Mouse (Mus musculus) kidney, embryonic 14.5 days (tissue): ENCODE results near the gene Fam163b. TPM values are rescaled to one million over a fixed set of nuclear protein-coding genes. Genes with fewer than 3 reads are reported as not detected.

ENCODE experiments used
- ATAC-seq: fragments of 200-750 bp; cut with Nextera tagmentation; 2 replicates; pipeline ENCODE4 v1.8.0; 2017; ENCODE audit warnings: moderate number of reproducible peaks, mild to moderate bottlenecking, moderate TSS enrichment, moderate library complexity; ENCODE audit not compliant: low FRiP score, low TSS enrichment
- H3K27ac ChIP-seq: fragments of 300-500 bp; sonication (generic); 2 replicates; pipeline ENCODE4 v1.5.1; 2014; ENCODE audit warnings: low read depth, mild to moderate bottlenecking, low read length, moderate library complexity, mixed read lengths
- H3K27me3 ChIP-seq: fragments of 300-500 bp; sonication (generic); 2 replicates; pipeline ENCODE4 v1.6.1; 2014; ENCODE audit warnings: mild to moderate bottlenecking, low read length; ENCODE audit not compliant: control insufficient read depth, insufficient read depth
- H3K36me3 ChIP-seq: fragments of 300-500 bp; sonication (generic); 2 replicates; pipeline ENCODE4 v1.6.1; 2014; ENCODE audit warnings: low read length, mixed read lengths; ENCODE audit not compliant: control insufficient read depth, insufficient read depth
- H3K4me1 ChIP-seq: fragments of 300-500 bp; sonication (generic); 2 replicates; pipeline ENCODE4 v1.6.1; 2014; ENCODE audit warnings: low read length, mixed read lengths; ENCODE audit not compliant: control insufficient read depth, insufficient read depth
- H3K4me2 ChIP-seq: fragments of 300-500 bp; sonication (generic); replicated peaks from 2 replicates; pipeline ENCODE4 v1.6.1; 2014; ENCODE audit warnings: low read depth, mild to moderate bottlenecking, low read length
- H3K4me3 ChIP-seq: fragments of 300-500 bp; sonication (generic); 2 replicates; pipeline ENCODE4 v1.5.1; 2014; ENCODE audit warnings: mild to moderate bottlenecking, low read length
- H3K9ac ChIP-seq: fragments of 300-500 bp; sonication (generic); 2 replicates; pipeline ENCODE4 v1.6.1; 2014; ENCODE audit warnings: low read depth, mild to moderate bottlenecking, low read length, moderate library complexity
- H3K9me3 ChIP-seq: fragments of 300-500 bp; sonication (generic); 2 replicates; pipeline ENCODE4 v1.6.1; 2016; ENCODE audit warnings: low read length; ENCODE audit not compliant: control insufficient read depth
- WGBS: fragments of 180-500 bp; shearing (Covaris S2); extraction: QIAGEN DNeasy Blood & Tissue Kit; methylation state at CpG from one replicate; pipeline ENCODE4 v1.1.7; 2014; 5-methylcytosine and 5-hydroxymethylcytosine counted together
- polyA plus RNA-seq: library from polyadenylated mRNA; unstranded; fragments of >200 nt; fragmentation: Nextera tagmentation; extraction: Ambion mirVana; gene quantifications from 2 replicates; pipeline ENCODE4 v1.2.1, GENCODE M21; 2014

The Fam163b gene
- polyA plus RNA-seq, 1 experiment from 2014 or later, result not detected

DNA sequence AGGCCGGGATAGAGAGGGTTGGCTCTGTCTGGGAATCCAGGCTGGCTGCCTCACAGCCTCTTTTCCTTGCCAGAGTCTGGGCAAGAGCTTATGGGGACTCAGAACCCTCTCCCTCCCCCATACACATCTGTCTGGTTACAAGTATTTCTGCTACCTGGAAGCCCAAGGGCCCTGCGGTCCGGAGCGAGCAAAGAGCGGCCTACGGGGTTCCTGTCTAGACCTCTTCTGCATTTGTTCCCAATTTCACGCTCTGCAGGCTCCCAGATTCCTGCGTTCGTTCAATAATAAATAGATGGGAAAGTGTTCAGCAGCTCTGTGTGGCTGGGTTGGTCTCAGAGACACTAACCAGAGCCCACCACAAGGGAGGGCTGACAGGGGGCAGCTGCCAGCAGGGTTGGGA is 19.7 kb downstream of the Fam163b start:
- H3K4me3 ChIP-seq, result no peak overlapping the region
- no peaks in the 10 kb centered on the region for H3K27me3 ChIP-seq
- no peaks in the 10 kb centered on the region for H3K9me3 ChIP-seq
- no peak for ATAC-seq
- no peak overlapping the region for H3K9ac ChIP-seq
- WGBS, result 47% methylated on average over 9 of the region's 9 CpGs
- no peaks in the 10 kb centered on the region; the same call in 1 of the 2 replicates for H3K4me1 ChIP-seq
- H3K36me3 ChIP-seq, result no peaks in the 10 kb centered on the region
- H3K4me2 ChIP-seq, result no peak overlapping the region
- H3K27ac ChIP-seq, result no peak overlapping the region

DNA sequence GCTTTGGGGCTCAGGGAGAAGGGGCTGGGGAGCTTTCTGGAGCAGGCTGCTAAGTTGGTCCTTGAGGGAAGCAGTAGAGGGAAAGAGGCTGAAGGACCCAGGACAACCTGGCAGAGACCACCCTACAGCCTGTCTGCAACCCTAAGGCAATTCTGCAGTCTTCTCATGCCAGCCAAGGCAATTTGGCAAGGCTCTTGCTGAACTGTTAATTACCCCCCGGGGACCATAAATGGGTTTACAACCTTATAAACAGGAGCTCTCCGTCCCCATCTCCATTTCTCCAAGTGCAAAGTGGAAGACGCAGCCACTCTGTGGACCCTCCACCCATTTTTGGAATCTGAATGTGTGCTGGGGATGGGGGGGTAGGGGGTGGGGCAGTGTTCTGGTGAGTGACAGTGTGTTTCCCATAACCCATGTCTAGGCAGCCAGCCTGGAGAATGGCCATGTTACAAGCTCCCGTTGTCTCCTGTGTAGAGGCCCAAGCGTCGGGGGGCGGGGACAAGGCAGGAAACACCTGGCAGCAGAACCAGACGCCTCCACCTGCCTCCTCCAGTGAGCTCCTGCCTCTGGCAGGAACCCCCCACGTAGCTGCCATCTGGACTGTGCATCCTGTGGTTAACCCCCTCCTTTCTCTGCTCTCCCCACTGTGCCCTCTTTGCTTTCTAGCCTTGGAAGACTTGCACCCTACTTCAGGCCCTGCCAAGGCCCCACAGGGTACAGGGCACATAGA is 20.5 kb downstream of the Fam163b start:
- Histone ChIP-seq H3K4me3 (no peak overlapping the region), H3K27me3 (no peaks in the 10 kb centered on the region), H3K4me1 (no peaks in the 10 kb centered on the region; the same call in 1 of the 2 replicates), H3K9me3 (no peaks in the 10 kb centered on the region), H3K4me2 (no peak overlapping the region), H3K36me3 (no peaks in the 10 kb centered on the region), H3K27ac (no peak overlapping the region), H3K9ac (no peak overlapping the region)
- ATAC-seq, result no peak
- WGBS, result 9% methylated on average over 9 of the region's 9 CpGs

DNA sequence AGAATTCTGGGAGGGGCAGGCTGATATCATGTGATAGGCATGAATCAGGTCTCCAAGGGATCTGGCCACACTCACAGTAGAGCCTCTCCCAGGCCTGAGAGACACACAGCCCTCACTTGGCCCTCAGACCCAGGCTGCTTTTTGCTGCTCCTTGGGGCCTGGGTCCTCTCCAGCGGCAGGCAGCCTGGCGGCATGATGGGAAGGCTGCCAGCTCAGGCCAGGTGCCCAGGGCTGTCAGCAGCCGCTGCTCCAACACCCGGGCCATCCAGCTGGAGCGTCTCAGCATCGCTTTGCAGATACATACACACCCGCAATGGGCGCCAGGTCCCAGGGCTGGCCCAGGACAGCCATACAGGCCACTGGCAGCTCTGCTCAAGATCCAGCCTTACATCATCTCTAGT is 22.1 kb downstream of the Fam163b start:
- no peak for ATAC-seq
- no peaks in the 10 kb centered on the region for H3K36me3 ChIP-seq
- no peaks in the 10 kb centered on the region for H3K27me3 ChIP-seq
- H3K9ac ChIP-seq, result no peak overlapping the region
- no peak overlapping the region for H3K4me3 ChIP-seq
- WGBS, result 80% methylated on average over 8 of the region's 8 CpGs
- H3K9me3 ChIP-seq, result no peaks in the 10 kb centered on the region
- no peaks in the 10 kb centered on the region; the same call in 1 of the 2 replicates for H3K4me1 ChIP-seq
- H3K4me2 ChIP-seq, result no peak overlapping the region
- no peak overlapping the region for H3K27ac ChIP-seq

DNA sequence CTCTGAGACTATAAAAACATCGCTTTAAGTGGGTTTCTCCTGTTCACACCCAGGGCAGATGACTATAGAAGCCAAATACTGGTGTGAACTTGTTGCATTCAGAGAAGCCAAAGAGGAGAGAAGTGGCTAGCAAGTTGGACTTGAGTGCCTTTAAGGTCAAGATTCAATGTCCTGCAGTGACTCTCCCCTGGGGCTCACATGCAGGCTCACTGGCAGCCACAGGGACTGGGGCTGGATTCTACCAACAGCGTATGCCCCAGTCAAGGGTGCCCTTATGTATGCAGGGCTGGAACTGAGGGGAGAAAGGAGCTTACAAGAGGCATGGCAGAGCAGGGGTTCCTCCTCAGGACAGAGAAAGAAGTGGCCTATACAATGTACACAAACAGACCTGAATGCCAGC is 22.5 kb downstream of the Fam163b start:
- Histone ChIP-seq H3K4me1 (no peaks in the 10 kb centered on the region; the same call in 1 of the 2 replicates), H3K4me3 (no peak overlapping the region), H3K4me2 (no peak overlapping the region), H3K9ac (no peak overlapping the region), H3K9me3 (no peaks in the 10 kb centered on the region), H3K27me3 (no peaks in the 10 kb centered on the region), H3K36me3 (no peaks in the 10 kb centered on the region), H3K27ac (no peak overlapping the region)
- no peak for ATAC-seq
- WGBS, result 78% methylated on average over 2 of the region's 2 CpGs

DNA sequence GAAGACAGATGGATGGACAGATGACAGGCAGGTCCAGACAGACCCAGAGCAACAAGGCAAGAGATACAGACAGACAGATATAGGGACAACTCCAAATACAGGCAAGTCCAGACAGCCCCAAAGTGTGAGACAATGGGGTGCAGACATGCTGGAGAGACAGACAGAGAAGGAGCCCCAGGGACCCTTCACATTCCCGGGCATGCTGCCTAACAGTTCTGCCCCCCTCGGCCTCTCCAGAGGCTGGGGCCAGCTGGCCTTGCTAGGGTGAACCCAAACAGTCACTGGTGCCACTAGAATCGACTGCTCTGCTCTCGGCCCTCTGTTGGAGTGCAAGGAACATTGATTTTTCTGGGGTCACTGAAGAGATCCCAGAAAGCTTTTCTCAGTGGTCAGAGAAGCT is 23.8 kb downstream of the Fam163b start:
- ATAC-seq, result no peak
- no peaks in the 10 kb centered on the region for H3K27me3 ChIP-seq
- H3K4me2 ChIP-seq, result no peak overlapping the region
- H3K27ac ChIP-seq, result no peak overlapping the region
- H3K9ac ChIP-seq, result no peak overlapping the region
- H3K9me3 ChIP-seq, result no peaks in the 10 kb centered on the region
- H3K36me3 ChIP-seq, result no peaks in the 10 kb centered on the region
- H3K4me3 ChIP-seq, result no peak overlapping the region
- 46% methylated on average over 4 of the region's 4 CpGs for WGBS
- no peaks in the 10 kb centered on the region; the same call in 1 of the 2 replicates for H3K4me1 ChIP-seq

DNA sequence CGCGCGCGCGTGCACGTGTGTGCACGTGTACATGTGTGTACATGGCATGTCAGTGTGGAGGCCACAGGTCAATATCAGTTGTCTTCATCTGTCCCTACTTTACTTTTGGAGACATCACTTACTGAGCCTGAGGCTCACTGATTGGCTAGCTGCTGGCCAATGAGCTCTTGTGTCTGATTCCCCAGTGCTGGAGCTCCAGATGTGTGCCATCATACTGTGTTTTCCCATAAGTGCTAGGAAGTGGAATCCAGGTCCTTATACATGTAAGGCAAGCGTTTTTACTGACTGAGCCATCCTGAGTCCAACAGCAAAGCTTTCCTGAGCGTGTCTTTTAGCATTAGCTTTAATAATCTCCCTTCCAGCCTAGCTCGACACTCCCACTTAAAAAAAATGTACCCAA is 28.1 kb downstream of the Fam163b start:
- no peak overlapping the region for H3K27ac ChIP-seq
- H3K27me3 ChIP-seq, result no peaks in the 10 kb centered on the region
- no peak overlapping the region for H3K4me2 ChIP-seq
- ATAC-seq, result no peak
- H3K4me3 ChIP-seq, result no peak overlapping the region
- no peak overlapping the region for H3K9ac ChIP-seq
- no peaks in the 10 kb centered on the region for H3K36me3 ChIP-seq
- no peaks in the 10 kb centered on the region for H3K9me3 ChIP-seq
- 0 out of 2 replicates have a peak, but pooled peaks cover 3% of the 10 kb centered on the region for H3K4me1 ChIP-seq
- WGBS, result 84% methylated on average over 10 of the region's 10 CpGs

DNA sequence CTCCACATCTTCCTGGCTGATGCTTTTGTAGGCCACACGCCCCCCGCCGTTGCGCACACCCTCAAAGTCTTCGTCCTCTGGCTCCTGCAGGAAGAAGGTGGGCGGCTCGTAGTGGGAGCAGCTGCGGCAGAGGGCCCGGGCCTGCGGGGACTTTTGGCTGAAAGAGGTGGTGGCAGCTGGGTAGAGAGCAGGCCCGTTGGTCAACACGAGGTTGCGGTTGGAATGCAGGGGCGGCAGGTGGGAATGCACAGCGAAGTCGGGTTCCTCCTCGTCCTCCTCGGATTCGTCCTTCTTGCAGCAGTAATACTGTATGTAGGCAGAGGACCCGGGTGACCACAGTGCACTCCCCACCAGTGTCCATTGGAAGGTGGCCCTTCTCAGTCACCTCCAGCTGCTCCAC is 29.7 kb downstream of the Fam163b start:
- no peak for ATAC-seq
- 77% methylated on average over 20 of the region's 20 CpGs for WGBS
- Histone ChIP-seq H3K4me1 (0 out of 2 replicates have a peak, but pooled peaks cover 3% of the 10 kb centered on the region), H3K27ac (no peak overlapping the region), H3K9me3 (no peaks in the 10 kb centered on the region), H3K4me3 (no peak overlapping the region), H3K9ac (no peak overlapping the region), H3K4me2 (no peak overlapping the region), H3K27me3 (no peaks in the 10 kb centered on the region), H3K36me3 (no peaks in the 10 kb centered on the region)

DNA sequence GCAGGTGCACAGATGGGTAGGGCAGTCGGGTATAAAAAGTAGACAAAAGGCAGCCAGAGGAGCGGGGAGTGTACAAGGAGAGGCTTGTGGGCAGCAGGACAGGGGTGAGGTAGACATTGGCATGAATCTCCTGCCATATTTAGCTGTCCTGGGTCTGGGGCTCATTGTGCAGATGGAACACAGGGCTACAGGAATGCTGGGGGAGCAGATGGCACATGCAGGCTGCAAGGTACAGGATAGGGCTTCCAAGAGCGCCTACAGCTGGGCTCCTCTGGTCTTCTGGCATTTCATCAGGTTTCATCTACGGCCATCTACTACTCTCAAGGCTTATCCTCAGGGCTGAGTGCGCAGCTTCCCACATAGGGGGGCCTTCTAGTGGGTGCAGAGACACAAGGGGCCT is 33.2 kb downstream of the Fam163b start:
- WGBS, result 87% methylated on average over 5 of the region's 5 CpGs
- H3K9ac ChIP-seq, result no peak overlapping the region
- ATAC-seq, result no peak
- H3K36me3 ChIP-seq, result no peaks in the 10 kb centered on the region
- no peak overlapping the region for H3K27ac ChIP-seq
- no peak overlapping the region for H3K4me2 ChIP-seq
- no peaks in the 10 kb centered on the region for H3K9me3 ChIP-seq
- H3K4me3 ChIP-seq, result no peak overlapping the region
- 0 out of 2 replicates have a peak, but pooled peaks cover 3% of the 10 kb centered on the region for H3K4me1 ChIP-seq
- no peaks in the 10 kb centered on the region for H3K27me3 ChIP-seq

DNA sequence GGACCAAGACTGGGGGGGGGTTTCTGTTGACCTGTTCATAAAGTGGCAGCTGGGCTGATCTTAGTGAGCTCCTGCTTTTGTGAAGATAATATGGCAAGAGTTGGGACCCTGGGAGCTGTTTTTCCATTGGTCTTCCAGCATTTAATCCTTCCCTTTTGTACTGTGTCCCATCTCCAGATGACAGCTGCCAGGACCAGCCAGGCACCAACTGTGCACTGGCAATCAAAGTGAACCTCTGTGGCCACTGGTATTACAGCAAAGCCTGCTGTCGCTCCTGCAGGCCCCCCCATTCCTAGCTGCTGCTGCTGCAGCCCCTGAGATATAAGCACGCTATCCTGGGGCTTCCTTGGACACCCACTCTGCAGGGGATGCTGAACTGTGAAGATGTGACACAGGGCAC is 34.1 kb downstream of the Fam163b start:
- Histone ChIP-seq H3K36me3 (no peaks in the 10 kb centered on the region), H3K4me3 (no peak overlapping the region), H3K4me1 (0 out of 2 replicates have a peak, but pooled peaks cover 3% of the 10 kb centered on the region), H3K4me2 (no peak overlapping the region), H3K9me3 (no peaks in the 10 kb centered on the region), H3K27ac (no peak overlapping the region), H3K27me3 (no peaks in the 10 kb centered on the region), H3K9ac (no peak overlapping the region)
- 84% methylated on average over 2 of the region's 2 CpGs for WGBS
- ATAC-seq, result no peak
